Mouse (Mus musculus) embryonic facial prominence, embryonic 11.5 days (tissue): ENCODE measurements at regions not wholly inside any gene's neighbourhood (a gene's known extent, or its start where the extent isn't known, plus 50 kb on each side); places are given as distances from the start of the nearest gene placed in this dataset.

Experiments used
- ATAC-seq: fragments of 200-750 bp; cut with Nextera tagmentation; replicated peaks from 2 replicates; pipeline ENCODE4 v1.8.0; 2017; ENCODE audit warnings: low read depth; ENCODE audit not compliant: insufficient number of reproducible peaks, low FRiP score, low TSS enrichment
- DNase-seq: peaks from one replicate; pipeline ENCODE4 v3.0.0-alpha.2; 2015; ENCODE audit warnings: low spot score
- H3K27ac ChIP-seq: fragments of 300-500 bp; sonication (generic); replicated peaks from 2 replicates; pipeline ENCODE4 v1.5.1; 2014; ENCODE audit warnings: mild to moderate bottlenecking, low read depth, low read length, control low read depth
- H3K27me3 ChIP-seq: fragments of 300-500 bp; sonication (generic); 2 replicates; pipeline ENCODE4 v1.6.1; 2014; ENCODE audit warnings: mild to moderate bottlenecking, low read length, moderate library complexity, mixed read lengths; ENCODE audit not compliant: control insufficient read depth, insufficient read depth
- H3K36me3 ChIP-seq: fragments of 300-500 bp; sonication (generic); replicated peaks from 2 replicates; pipeline ENCODE4 v1.6.1; 2014; ENCODE audit warnings: low read depth, mild to moderate bottlenecking, low read length, moderate library complexity, mixed read lengths; ENCODE audit not compliant: control insufficient read depth, insufficient read depth
- H3K4me1 ChIP-seq: fragments of 300-500 bp; sonication (generic); 2 replicates; pipeline ENCODE4 v1.6.1; 2014; ENCODE audit warnings: low read length, mixed read lengths; ENCODE audit not compliant: control insufficient read depth, insufficient read depth
- H3K4me2 ChIP-seq: fragments of 300-500 bp; sonication (generic); 2 replicates; pipeline ENCODE4 v1.6.1; 2014; ENCODE audit warnings: low read depth, mild to moderate bottlenecking, control low read depth, low read length, moderate library complexity
- H3K4me3 ChIP-seq: fragments of 300-500 bp; sonication (generic); 2 replicates; pipeline ENCODE4 v1.5.1; 2014; ENCODE audit warnings: low read depth, low read length, control low read depth
- H3K9ac ChIP-seq: fragments of 300-500 bp; sonication (generic); replicated peaks from 2 replicates; pipeline ENCODE4 v1.6.1; 2014; ENCODE audit warnings: mild to moderate bottlenecking, control low read depth, low read length
- H3K9me3 ChIP-seq: fragments of 300-500 bp; sonication (generic); replicated peaks from 2 replicates; pipeline ENCODE4 v1.6.1; 2016; ENCODE audit warnings: mild to moderate bottlenecking, low read length, inconsistent platforms, mixed read lengths; ENCODE audit not compliant: control insufficient read depth
- WGBS: fragments of 180-500 bp; shearing (Covaris S2); extraction: QIAGEN DNeasy Blood & Tissue Kit; methylation state at CpG from one replicate; pipeline ENCODE4 v1.1.7; 2014; 5-methylcytosine and 5-hydroxymethylcytosine counted together

DNA sequence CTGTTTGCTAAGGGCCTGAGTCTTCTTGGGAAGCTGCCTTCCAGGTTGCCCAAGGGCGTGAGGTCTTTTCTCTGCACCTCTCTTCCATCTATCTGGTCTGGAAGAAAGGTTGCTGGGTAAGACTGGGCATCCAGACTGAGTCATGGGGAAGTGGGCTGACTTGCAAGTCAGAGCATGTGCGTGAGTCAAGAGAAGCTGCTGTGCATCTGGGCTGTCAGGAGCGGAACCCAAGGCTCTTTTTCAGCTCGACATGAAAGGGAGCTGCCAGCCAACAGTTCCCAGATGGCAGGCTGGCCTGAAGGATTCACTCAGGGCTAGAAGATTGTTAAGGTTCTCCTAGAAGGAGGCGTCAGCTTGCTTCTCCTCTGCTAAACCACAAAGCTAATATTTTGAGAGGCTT is 129.3 kb upstream of the Lrig1 start:
- H3K27me3 ChIP-seq: no peaks in the 10 kb centered on the region
- DNase-seq: no peak
- WGBS: 81% methylated on average over 5 of the region's 5 CpGs

DNA sequence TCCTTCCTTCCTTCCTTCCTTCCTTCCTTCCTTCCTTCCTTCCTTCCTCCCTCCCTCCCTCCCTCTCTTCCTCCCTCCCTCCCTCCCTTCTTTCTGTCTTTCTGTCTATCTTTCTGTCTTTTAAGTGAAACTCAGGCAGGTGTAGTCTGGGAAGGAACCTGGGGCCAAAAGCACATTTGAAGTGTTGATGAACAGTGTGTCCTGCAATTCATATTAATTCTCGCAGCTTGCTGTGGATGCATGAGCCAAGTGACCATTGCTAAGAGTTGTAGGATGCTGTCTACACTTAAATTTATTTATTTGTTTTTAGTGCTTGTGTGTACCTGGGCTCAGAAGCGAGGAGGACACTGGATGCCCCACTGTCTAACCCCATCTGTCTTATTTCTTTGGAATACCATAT is 126.7 kb upstream of the Lrig1 start:
- no peak for DNase-seq
- Histone ChIP-seq H3K4me2 (no peak overlapping the region), H3K9me3 (no peaks in the 10 kb centered on the region), H3K27ac (no peak overlapping the region), H3K27me3 (no peaks in the 10 kb centered on the region), H3K36me3 (no peaks in the 10 kb centered on the region), H3K4me1 (no peaks in the 10 kb centered on the region), H3K9ac (no peak overlapping the region), H3K4me3 (no peak overlapping the region)
- WGBS: 78% methylated on average over 2 of the region's 2 CpGs
- ATAC-seq: no peak

More for the DNA sequence above, 129.3 kb upstream of the Lrig1 start:
- H3K9me3 ChIP-seq: no peaks in the 10 kb centered on the region
- no peak for ATAC-seq
- no peak overlapping the region for H3K27ac ChIP-seq
- no peaks in the 10 kb centered on the region for H3K4me1 ChIP-seq
- no peak overlapping the region for H3K9ac ChIP-seq
- H3K36me3 ChIP-seq: no peaks in the 10 kb centered on the region
- no peak overlapping the region for H3K4me3 ChIP-seq
- H3K4me2 ChIP-seq: no peak overlapping the region

DNA sequence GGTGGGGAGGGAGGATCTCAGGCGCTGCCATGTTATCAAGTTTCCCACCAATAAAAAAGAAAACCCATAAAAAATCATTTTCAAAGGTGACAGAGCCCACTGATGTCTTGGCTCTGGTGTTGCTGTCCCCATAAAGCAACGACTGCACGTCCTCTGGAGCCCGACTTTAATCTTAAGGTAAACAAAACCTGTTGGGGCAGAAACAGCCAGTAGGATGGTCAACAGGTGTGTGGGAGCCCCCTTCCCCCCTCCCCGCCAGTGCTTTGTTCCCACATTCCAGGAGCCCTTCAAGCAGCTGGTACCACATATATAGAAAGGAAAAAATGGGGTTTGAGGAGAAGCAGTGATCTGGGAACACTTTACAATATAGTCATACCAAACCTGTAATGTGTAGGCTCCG is 118.3 kb upstream of the Lrig1 start:
- H3K27me3 ChIP-seq: no peaks in the 10 kb centered on the region
- H3K4me3 ChIP-seq: no peak overlapping the region
- WGBS: 46% methylated on average over 6 of the region's 6 CpGs
- no peaks in the 10 kb centered on the region for H3K36me3 ChIP-seq
- H3K27ac ChIP-seq: no peak overlapping the region
- DNase-seq (no peak), ATAC-seq (no peak)
- H3K9me3 ChIP-seq: no peaks in the 10 kb centered on the region
- H3K4me1 ChIP-seq: no peaks in the 10 kb centered on the region
- H3K4me2 ChIP-seq: no peak overlapping the region
- no peak overlapping the region for H3K9ac ChIP-seq

DNA sequence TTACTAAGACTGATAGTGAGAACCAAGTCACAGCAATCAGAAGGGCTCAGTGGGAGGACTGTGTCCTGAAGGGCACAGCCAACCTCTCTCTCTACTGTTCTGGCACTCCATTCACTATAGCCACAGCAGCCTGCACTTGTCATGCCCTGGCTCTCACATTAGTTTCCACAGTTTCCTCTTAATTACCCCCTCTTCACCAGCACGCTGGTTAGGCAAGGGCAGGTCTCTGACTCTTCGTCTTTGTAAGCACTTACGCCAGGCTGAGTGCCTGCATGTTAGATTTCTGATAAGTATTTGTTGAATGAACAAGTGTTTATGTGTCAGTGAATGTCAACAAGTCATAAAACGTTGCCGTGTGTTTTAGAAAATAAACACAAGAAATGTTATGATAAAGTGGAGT is 116.2 kb upstream of the Lrig1 start:
- WGBS: 74% methylated on average over 5 of the region's 5 CpGs

DNA sequence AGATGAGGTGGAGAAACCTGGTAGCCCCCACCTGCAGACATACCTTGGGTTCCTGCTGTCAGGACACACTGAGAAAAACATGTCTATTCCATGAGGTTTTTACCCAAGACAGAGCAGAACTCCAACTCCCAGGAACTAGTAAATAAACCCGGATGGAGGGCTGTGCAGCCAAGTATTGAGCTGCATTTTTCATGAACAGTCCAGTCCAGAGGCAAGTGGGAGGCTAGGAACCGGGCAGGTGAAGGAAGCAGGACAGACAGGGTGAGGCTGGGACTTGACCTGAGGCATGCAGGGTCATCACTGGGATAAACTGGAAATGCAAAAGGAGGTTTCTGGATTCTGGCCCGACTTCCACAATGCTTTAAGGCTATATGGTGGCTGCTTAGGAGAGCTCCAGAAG is 114.8 kb upstream of the Lrig1 start:
- H3K9me3 ChIP-seq: no peaks in the 10 kb centered on the region
- no peak overlapping the region for H3K4me2 ChIP-seq
- H3K4me1 ChIP-seq: no peaks in the 10 kb centered on the region
- ATAC-seq (no peak), DNase-seq (no peak)
- H3K27me3 ChIP-seq: no peaks in the 10 kb centered on the region
- H3K9ac ChIP-seq: no peak overlapping the region
- H3K27ac ChIP-seq: no peak overlapping the region
- H3K36me3 ChIP-seq: no peaks in the 10 kb centered on the region
- WGBS: 38% methylated on average over 3 of the region's 3 CpGs
- no peak overlapping the region for H3K4me3 ChIP-seq

More for the DNA sequence above, 116.2 kb upstream of the Lrig1 start:
- H3K36me3 ChIP-seq: no peaks in the 10 kb centered on the region
- no peak overlapping the region for H3K27ac ChIP-seq
- no peak overlapping the region for H3K9ac ChIP-seq
- H3K4me3 ChIP-seq: no peak overlapping the region
- ATAC-seq: no peak
- H3K4me2 ChIP-seq: no peak overlapping the region
- no peaks in the 10 kb centered on the region for H3K27me3 ChIP-seq
- DNase-seq: no peak
- no peaks in the 10 kb centered on the region for H3K4me1 ChIP-seq
- H3K9me3 ChIP-seq: no peaks in the 10 kb centered on the region

DNA sequence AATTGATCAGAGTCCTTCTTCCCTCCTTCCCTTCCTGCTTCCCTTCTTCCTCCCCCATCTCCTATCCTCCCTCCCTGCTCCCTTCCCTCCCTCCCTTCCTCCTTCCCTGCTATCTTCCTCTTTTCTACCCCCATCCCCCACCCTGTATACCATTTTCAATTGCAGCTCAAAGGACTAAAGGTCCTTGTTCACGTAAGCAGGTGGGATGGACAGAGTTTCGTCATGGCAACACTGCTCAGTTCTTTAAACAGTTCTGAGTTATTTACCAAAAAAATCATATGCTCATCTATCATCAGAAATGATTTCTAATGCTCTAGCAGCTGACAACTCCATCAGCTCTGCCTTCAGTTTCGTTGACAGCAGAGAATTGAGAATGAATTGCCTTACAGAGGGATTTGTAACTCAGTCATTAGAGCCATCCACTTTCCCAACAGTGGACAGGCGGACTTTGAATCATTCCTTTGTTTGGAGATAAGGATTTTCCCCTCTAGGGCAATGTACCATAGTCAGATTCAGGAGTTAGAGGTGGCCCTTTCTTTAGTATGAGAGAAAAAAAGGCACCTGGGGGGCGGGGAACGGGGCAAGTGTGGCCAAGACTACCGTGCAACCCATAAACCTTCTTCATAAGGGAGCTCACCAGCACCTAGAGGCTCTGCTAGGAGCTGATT is 113.7 kb upstream of the Lrig1 start:
- H3K4me1 ChIP-seq: no peaks in the 10 kb centered on the region
- 38% methylated on average over 7 of the region's 7 CpGs for WGBS
- no peaks in the 10 kb centered on the region for H3K36me3 ChIP-seq
- H3K4me2 ChIP-seq: no peak overlapping the region
- no peak for ATAC-seq
- H3K9me3 ChIP-seq: no peaks in the 10 kb centered on the region
- H3K27ac ChIP-seq: no peak overlapping the region
- DNase-seq: no peak
- H3K4me3 ChIP-seq: no peak overlapping the region
- no peak overlapping the region for H3K9ac ChIP-seq
- no peaks in the 10 kb centered on the region for H3K27me3 ChIP-seq

DNA sequence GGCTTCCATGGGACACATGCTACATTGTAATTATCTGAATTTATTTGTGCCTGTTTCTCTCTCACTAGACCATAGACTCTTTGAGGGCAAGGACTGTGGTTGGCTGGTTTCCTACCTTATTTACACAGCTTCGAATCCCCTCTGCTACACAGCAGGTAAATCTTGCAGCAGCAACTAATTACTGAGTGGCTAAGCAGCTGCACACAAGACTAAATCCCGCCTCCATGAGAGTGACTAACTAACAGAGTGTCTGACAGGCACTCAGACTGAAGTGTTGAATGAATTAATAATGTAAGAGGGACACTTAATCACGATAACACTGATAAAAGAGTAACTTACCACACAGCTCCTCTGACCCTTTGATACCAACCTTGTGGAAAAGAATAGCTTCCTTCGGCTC is 111.9 kb upstream of the Lrig1 start:
- Histone ChIP-seq H3K4me3 (no peak overlapping the region), H3K4me1 (no peaks in the 10 kb centered on the region), H3K27ac (no peak overlapping the region), H3K4me2 (no peak overlapping the region), H3K9ac (no peak overlapping the region), H3K27me3 (no peaks in the 10 kb centered on the region), H3K36me3 (no peaks in the 10 kb centered on the region), H3K9me3 (no peaks in the 10 kb centered on the region)
- 28% methylated on average over 4 of the region's 4 CpGs for WGBS
- ATAC-seq (no peak), DNase-seq (no peak)

DNA sequence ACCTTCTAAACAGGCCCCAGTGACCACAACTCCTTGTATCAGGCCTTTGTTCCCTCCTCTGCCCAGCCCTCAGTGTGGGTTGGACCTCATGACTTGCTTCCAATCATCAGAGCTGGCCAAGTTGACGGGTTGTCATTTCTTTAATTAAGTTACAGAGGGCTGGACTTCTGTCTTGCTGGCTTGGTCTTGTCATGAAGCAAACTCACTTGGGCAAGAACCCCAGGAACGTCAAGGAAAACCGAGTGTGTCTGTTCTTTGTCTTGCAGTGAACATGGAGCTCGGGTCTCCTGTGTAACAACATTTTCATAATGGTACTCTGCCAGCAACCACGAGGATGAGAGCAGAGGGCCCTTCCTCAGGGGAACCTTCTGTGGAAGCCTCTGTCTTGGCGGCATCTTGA is 107.3 kb upstream of the Lrig1 start:
- H3K9ac ChIP-seq: no peak overlapping the region
- no peaks in the 10 kb centered on the region for H3K27me3 ChIP-seq
- no peak overlapping the region for H3K4me2 ChIP-seq
- WGBS: 63% methylated on average over 6 of the region's 6 CpGs
- DNase-seq (no peak), ATAC-seq (no peak)
- no peak overlapping the region for H3K4me3 ChIP-seq
- H3K9me3 ChIP-seq: no peaks in the 10 kb centered on the region
- H3K36me3 ChIP-seq: no peaks in the 10 kb centered on the region
- peak overlapping the region; percentile 53; the same call in 1 of the 2 replicates for H3K27ac ChIP-seq
- no peaks in the 10 kb centered on the region for H3K4me1 ChIP-seq
